Comparison of ENCODE assay signal across 14 mouse cellular contexts in the genomic region with DNA sequence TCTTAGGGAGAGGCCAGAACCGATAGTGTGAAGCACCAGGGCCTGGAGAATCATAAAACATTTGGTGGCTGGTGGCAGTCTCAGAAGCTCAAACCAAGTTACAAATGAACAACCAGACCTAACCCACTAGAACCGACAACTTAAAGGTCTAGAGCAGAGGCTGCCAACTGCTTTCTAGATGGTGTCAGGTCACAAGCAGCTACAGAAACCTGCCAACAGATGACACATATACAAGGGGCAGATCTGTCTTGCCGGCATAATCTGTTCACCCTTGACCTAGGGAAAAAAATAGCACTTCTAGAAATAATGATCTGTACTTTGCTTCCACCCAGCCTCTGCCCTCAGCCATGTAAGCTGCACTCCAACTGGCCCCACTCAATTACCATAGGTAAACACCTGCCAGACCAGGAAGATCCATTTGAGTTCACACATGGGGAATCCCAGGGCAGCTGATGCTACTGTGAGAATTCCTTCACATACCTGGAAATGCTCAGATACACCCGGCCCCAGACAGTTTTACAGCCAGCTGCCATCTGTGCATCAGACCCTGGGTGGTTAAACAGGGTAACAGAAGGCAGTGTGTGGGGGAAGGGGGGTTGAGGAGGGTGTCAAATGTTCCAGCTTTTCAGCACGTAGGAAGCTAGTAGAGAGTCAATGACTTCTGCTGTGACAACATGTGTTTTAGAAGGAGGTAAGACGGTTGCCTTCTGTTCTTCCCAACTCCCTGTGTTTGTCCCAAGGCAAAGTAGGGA. TPM values are rescaled to one million over a fixed set of nuclear protein-coding genes. Genes with fewer than 3 reads are reported as not detected.
DNase-seq lines count a peak whose midpoint lies in the region; TF ChIP-seq lines count a peak whose summit lies in the region.
"Had no signal": no experiment of that assay in that cellular context is flagged by ENCODE, and none has a peak within 500 bp of the region (broad histone marks: within the 10 kb centered on the region; RNA-seq: fewer than 3 reads in every experiment).

No protein-coding gene starts in this region.

- H3K27me3 ChIP-seq in liver, adult 2 months (ENCODE audit: control insufficient read depth, insufficient read depth, low read length) = no peaks in the 10 kb centered on the region
- H3K27me3 ChIP-seq in midbrain, embryonic 10.5 days (ENCODE audit: low read depth, poor library complexity, severe bottlenecking) = no peaks in the 10 kb centered on the region
- H3K27me3 ChIP-seq: liver, embryonic 15.5 days; midbrain, embryonic 12.5 days; neural tube, embryonic 15.5 days had no signal

- peaks cover 20% of the 10 kb centered on the region for H3K36me3 ChIP-seq in liver, adult 2 months (ENCODE audit: control insufficient read depth, insufficient read depth, low read length)
- peaks cover 99% of the 10 kb centered on the region for H3K36me3 ChIP-seq in midbrain, embryonic 10.5 days

- H3K9me3 ChIP-seq in midbrain, embryonic 10.5 days (replicated peaks) = no peaks in the 10 kb centered on the region
- H3K9me3 ChIP-seq: liver, embryonic 15.5 days; midbrain, embryonic 12.5 days; neural tube, embryonic 15.5 days had no signal

- peak; percentile 59 to 62 for DNase-seq in frontal cortex, adult 2 months (ENCODE audit: extremely low spot score in 1 of 2, low spot score in 1 of 2)
- no peak for DNase-seq in frontal cortex, postnatal 14 days (ENCODE audit: low spot score in 2 of 2)
- DNase-seq in liver, adult 2 months (ENCODE audit: extremely low read depth, low read depth, low spot score) = peak; percentile 79
- DNase-seq in liver = no peak
- peak; percentile 71 to 81 for DNase-seq in cerebellum, postnatal 25 days
- DNase-seq in layer of hippocampus, postnatal 36 days = peak; percentile 64 to 70
- no peak for DNase-seq in midbrain, embryonic 10.5 days (ENCODE audit: low spot score)
- no peak for DNase-seq in lung, postnatal 25 days (ENCODE audit: low spot score)
- DNase-seq: thymus, adult 2 months had no signal

- H3K27ac ChIP-seq in liver, adult 2 months (replicated peaks; ENCODE audit: insufficient read depth, low read depth, low read length) = peak overlapping the region; percentile 24; the same call in 1 of the 2 replicates
- H3K27ac ChIP-seq in midbrain, embryonic 10.5 days (replicated peaks) = no peak overlapping the region
- H3K27ac ChIP-seq: midbrain, embryonic 12.5 days; neural tube, embryonic 15.5 days had no signal

- no peak for TF ChIP-seq CTCF in liver, adult 2 months (IDR thresholded peaks at IDR 0.05; ENCODE audit: low read depth, low read length)

- H3K4me1 ChIP-seq in liver, adult 2 months (ENCODE audit: control insufficient read depth, insufficient read depth, low read length) = peaks cover 6% of the 10 kb centered on the region
- no peaks in the 10 kb centered on the region for H3K4me1 ChIP-seq in midbrain, embryonic 10.5 days
- H3K4me1 ChIP-seq: midbrain, embryonic 12.5 days; neural tube, embryonic 15.5 days had no signal

- 23% methylated on average over 6 of the region's 6 CpGs for WGBS in liver, adult 2 months
- 85% methylated on average over 6 of the region's 6 CpGs for WGBS in midbrain, embryonic 10.5 days

- H3K79me2 ChIP-seq in liver, adult 2 months (ENCODE audit: control insufficient read depth, insufficient read depth, low read length) = peaks cover 5% of the 10 kb centered on the region; the same call in 1 of the 2 replicates

- TF ChIP-seq POLR2A in liver, adult 2 months (IDR thresholded peaks at IDR 0.05; ENCODE audit: extremely low read depth, insufficient read depth, low read length) = no peak

- no peak overlapping the region for H3K4me3 ChIP-seq in liver, adult 2 months (ENCODE audit: insufficient read depth, low read depth, low read length)
- H3K4me3 ChIP-seq in midbrain, embryonic 10.5 days = no peak overlapping the region
- H3K4me3 ChIP-seq: liver, embryonic 15.5 days; midbrain, embryonic 12.5 days; neural tube, embryonic 15.5 days had no signal

- H3K9ac ChIP-seq in liver, adult 2 months (ENCODE audit: low read depth, low read length) = no peak overlapping the region
- H3K9ac ChIP-seq: liver, embryonic 15.5 days; midbrain, embryonic 12.5 days; neural tube, embryonic 15.5 days had no signal

RNA-seq across cellular contexts. Expression of gene Tmem101, which starts 9.9 kb away (rescaled TPM):
- polyA plus RNA-seq in frontal cortex, adult 2 months (2012; rRNA removed) = 28.1 TPM in 2 replicates
- 4.2 and 7.7 TPM in 2 replicates for total RNA-seq in liver, adult 2 months (2014; rRNA removed)
- 9.2 and 13.5 TPM in 2 replicates for polyA plus RNA-seq in liver, adult 2 months (2012; rRNA removed)
- 10 to 100 TPM; 29.5 to 30.6 TPM for total RNA-seq in layer of hippocampus, postnatal 36 days (2021)
- polyA plus RNA-seq in midbrain, embryonic 10.5 days (2016; fragmentation: Nextera tagmentation; extraction: Ambion mirVana) = 40.4 and 42.3 TPM in 2 replicates

RNA-seq across cellular contexts. Expression of gene Lsm12, which starts 18.9 kb away (rescaled TPM):
- 32.9 and 35.5 TPM in 2 replicates for polyA plus RNA-seq in frontal cortex, adult 2 months (2012; rRNA removed)
- 11.4 and 14.1 TPM in 2 replicates for total RNA-seq in liver, adult 2 months (2014; rRNA removed)
- 24.3 and 24.5 TPM in 2 replicates for polyA plus RNA-seq in liver, adult 2 months (2012; rRNA removed)
- total RNA-seq in layer of hippocampus, postnatal 36 days (2021) = 10 to 100 TPM; 59.4 to 60.8 TPM
- 141 and 144 TPM in 2 replicates for polyA plus RNA-seq in midbrain, embryonic 10.5 days (2016; fragmentation: Nextera tagmentation; extraction: Ambion mirVana)

RNA-seq across cellular contexts. Expression of gene Nags, which starts 20.8 kb away (rescaled TPM):
- polyA plus RNA-seq in frontal cortex, adult 2 months (2012; rRNA removed) = 0.04 and 0.06 TPM in 2 replicates
- 58.6 and 81.5 TPM in 2 replicates for total RNA-seq in liver, adult 2 months (2014; rRNA removed)
- 135 and 155 TPM in 2 replicates for polyA plus RNA-seq in liver, adult 2 months (2012; rRNA removed)
- not detected for total RNA-seq in layer of hippocampus, postnatal 36 days (2021)
- 0.10 TPM in 1 of 2 replicates, not detected in the other for polyA plus RNA-seq in midbrain, embryonic 10.5 days (2016; fragmentation: Nextera tagmentation; extraction: Ambion mirVana)
- polyA plus RNA-seq: heart, embryonic 14.5 days; midbrain, embryonic 12.5 days; neural tube, embryonic 15.5 days had no signal

RNA-seq across cellular contexts. Expression of gene G6pc3, which starts 23.3 kb away (rescaled TPM):
- polyA plus RNA-seq in frontal cortex, adult 2 months (2012; rRNA removed) = 87.5 and 91.4 TPM in 2 replicates
- total RNA-seq in liver, adult 2 months (2014; rRNA removed) = 2.8 and 3.6 TPM in 2 replicates
- 17.1 and 25.9 TPM in 2 replicates for polyA plus RNA-seq in liver, adult 2 months (2012; rRNA removed)
- 10 to 100 TPM; 52.0 to 58.5 TPM for total RNA-seq in layer of hippocampus, postnatal 36 days (2021)
- polyA plus RNA-seq in midbrain, embryonic 10.5 days (2016; fragmentation: Nextera tagmentation; extraction: Ambion mirVana) = 39.1 and 41.5 TPM in 2 replicates

RNA-seq across cellular contexts. Expression of gene Pyy, which starts 58.5 kb away (rescaled TPM):
- polyA plus RNA-seq in frontal cortex, adult 2 months (2012; rRNA removed) = not detected in 2 replicates
- not detected in 2 replicates for total RNA-seq in liver, adult 2 months (2014; rRNA removed)
- polyA plus RNA-seq in liver, adult 2 months (2012; rRNA removed) = 0.35 TPM in 1 of 2 replicates, not detected in the other
- not detected for total RNA-seq in layer of hippocampus, postnatal 36 days (2021)
- polyA plus RNA-seq in midbrain, embryonic 10.5 days (2016; fragmentation: Nextera tagmentation; extraction: Ambion mirVana) = not detected in 2 replicates
- polyA plus RNA-seq: heart, embryonic 14.5 days; midbrain, embryonic 12.5 days; spleen, adult 2 months had no signal

Comparison
In these comparisons a context has a peak if more than half of its experiments do, and no peak if none do; other contexts are left out.
1. DNase-seq: peak in frontal cortex, adult 2 months (2 of 2), liver, adult 2 months (single experiment), cerebellum, postnatal 25 days (2 of 2) and layer of hippocampus, postnatal 36 days (2 of 2); none in frontal cortex, postnatal 14 days (0 of 2), liver (single experiment), midbrain, embryonic 10.5 days (single experiment) and lung, postnatal 25 days (single experiment).
2. RNA of gene Nags, which starts 20.8 kb away (polyA plus RNA-seq): 135 to 155 TPM in liver, adult 2 months; 0.04 to 0.06 TPM in frontal cortex, adult 2 months and 0.10 TPM in midbrain, embryonic 10.5 days; every median in the first group is over 100 times any median in the second.